Mouse (Mus musculus) kidney, postnatal 10 days (tissue): ENCODE data around the gene Spast.

ENCODE experiments used
- DNase-seq: peaks from one replicate; pipeline ENCODE4 v3.0.0; 2021; ENCODE audit warnings: mixed read lengths

Gene Spast

DNA sequence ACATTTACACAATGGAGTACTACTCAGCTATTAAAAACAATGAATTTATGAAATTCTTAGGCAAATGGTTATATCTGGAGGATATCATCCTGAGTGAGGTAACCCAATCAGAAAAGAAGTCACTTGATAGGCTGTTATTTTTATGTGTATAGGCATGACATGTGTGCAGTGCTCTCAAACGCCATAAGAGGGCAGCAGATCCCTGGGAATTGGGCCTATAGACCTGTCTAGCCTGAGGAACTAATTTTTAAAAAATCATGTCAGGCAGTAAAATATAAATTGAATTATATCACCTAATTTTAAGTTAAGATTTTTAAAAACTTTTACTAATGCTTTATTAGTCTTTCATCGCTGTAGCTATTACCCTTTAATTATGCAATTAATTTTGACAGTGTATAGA, 10.6 kb upstream of the Spast start:
- DNase-seq: peak; percentile 73

DNA sequence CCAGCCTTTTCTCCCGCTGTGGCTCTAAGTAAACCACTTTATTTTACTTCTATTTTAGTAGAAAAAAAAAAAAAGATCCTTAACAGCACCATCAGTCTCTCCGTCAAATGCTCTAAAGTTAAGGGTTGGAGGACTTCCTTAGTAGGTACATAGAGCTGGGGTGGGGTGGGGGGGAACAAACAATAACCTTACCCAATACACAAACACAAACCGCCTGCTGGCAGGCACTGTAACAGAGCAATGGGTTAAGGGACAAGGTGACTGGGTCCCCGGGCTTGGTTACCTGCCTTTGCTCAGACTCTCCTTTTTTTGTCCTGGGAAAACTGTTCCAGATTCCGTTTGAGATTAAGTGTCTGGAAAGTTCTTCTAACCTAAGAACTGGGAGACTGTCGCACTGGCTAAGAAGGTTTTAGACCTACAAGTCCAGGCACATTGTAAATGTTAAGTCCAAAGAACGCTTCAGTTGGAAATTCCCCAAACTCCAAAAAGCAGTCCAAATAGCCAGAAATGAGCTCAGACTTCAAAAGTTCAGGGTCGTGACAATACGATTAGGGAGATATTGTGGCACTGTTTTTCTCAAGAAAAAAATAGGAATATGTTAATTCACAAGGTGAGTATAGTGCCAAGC, 7.6 kb upstream of the Spast start:
- DNase-seq: no peak

- DNase-seq: peak; percentile 97
These were observed 409 bp upstream of the Spast start for GRCm38 (mm10) chr17:74338225-74338931.

- no peak for DNase-seq
These were observed 2.4 kb downstream of the Spast start for GRCm38 (mm10) chr17:74341151-74341550.

GRCm38 (mm10) chr17:74363592-74363991, 24.8 kb downstream of the Spast start:
- DNase-seq: no peak

- no peak for DNase-seq
These were observed 38.1 kb downstream of the Spast start for GRCm38 (mm10) chr17:74376916-74377315.

DNA sequence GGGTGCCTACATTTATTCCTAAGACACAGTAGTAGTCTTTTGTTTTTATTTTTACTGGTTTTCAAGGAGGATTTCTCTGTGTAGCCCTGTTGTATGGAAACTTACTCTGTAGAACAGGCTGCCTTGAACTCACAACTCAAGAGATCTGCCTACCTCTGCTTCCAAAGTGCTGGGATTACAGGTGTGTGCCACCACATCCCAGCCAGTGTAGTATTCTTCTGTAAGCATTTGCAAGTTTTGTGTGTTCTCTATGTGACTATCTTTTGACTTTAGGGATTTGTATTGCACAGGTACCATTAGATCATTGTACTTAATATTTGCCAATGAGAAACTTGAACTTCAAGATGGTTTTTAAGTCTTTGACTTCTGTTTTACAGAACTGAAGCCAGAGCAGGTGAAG, 47.9 kb downstream of the Spast start:
- DNase-seq: no peak

DNA sequence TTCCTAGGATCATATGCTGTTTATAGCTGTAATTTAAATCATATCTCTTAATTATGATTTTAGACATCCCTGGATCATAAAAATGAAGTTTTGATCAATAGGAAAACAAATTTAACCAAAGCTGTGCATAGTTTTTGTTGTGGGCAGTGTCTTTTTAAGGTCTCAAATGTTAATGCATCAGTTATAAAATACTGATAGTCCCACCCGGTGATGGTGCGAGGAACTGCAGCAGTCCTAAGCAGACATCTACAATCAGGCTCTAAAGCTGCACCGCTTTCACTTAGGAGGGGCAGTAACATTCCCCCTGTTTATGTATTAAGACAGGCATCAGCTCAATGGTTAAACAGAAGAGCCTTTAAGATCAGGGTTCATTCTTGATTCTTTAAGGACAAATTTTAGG, 51.1 kb downstream of the Spast start:
- DNase-seq: no peak

GRCm38 (mm10) chr17:74394381-74394780, 55.6 kb downstream of the Spast start:
- no peak for DNase-seq

GRCm38 (mm10) chr17:74394855-74395254, 56.1 kb downstream of the Spast start:
- peak; percentile 13 for DNase-seq

DNA sequence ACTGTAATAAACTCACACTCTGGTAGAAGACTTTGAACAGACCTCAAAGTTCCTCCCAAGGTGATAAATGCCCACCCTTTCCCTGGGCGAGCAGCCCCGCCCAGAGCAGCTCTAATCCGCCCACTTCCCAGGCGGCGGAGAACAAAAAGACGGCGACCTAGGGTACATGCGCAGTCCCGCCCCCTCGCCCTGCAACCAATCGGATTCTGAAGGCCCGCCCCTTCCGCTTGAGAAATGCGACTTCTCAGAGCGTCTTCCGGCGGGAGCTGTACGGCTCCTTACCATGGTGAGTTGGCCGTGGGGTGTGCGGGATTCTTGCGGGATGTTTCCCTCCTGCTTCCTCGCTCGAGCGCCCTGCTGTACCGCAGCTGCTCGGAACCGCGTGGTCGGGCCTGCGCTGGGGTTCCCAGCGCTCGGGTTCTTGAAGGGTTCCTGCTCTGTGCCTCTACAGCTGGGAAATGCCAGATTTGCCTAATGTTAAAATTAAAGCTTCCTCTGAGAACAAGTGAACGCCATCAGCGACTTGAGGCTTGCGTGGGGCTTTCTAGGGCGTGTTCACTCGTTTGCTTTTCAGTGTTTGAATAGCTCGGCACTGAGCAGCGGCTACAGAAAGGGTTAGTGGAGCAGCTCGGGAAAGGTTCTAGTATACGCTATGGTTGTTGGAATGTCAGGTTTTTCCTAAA, 56.7 kb downstream of the Spast start, which contains the start of gene Slc30a6:
Gene Slc30a6 (plus strand): TSS at position 226 of the 683 bp plus-strand sequence.
- DNase-seq: peak; percentile 98

GRCm38 (mm10) chr17:74396766-74397165, 58.0 kb downstream of the Spast start:
- DNase-seq: no peak

- DNase-seq: no peak
These were observed 58.4 kb downstream of the Spast start for GRCm38 (mm10) chr17:74397173-74397572.

DNA sequence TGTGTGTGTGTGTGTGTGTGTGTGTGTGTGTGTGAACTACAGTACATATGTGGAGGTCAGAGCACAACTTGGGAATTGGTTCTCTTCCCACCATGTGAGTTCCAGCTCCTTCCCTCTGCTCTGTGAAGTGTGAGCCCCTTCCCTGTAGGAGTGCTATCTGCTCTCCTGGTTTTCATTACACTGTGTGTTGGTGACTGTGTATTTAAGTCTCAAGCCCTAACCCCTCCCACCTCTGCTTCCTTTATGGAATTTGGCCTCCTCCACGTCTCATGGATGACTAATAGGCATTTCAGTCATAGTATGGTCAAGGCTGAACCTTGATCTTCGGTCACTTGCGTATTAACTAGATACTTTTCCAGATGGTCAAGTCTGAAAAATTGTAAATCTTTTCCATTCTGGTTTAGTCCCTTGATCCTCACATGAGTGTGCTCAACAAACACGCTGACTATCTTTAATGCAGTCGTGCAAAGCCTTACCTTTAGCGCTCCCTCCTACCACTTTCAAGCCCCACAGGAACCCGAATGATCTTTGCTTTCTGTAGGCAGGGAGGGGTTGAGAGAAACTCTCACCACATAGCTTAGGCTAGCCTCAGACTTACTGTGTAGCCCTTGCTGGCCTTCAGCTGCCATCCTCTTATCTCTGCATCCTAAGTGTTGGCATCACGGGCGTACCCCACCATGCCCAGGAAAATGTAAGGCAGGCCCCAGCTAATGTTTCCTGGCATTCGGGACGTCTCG, 63.9 kb downstream of the Spast start:
- DNase-seq: no peak

- DNase-seq: no peak
These were observed 67.7 kb downstream of the Spast start for GRCm38 (mm10) chr17:74406487-74406886.

GRCm38 (mm10) chr17:74409722-74410121, 70.9 kb downstream of the Spast start:
- no peak for DNase-seq

- DNase-seq: no peak
These were observed 74.5 kb downstream of the Spast start for GRCm38 (mm10) chr17:74413324-74413723.

DNA sequence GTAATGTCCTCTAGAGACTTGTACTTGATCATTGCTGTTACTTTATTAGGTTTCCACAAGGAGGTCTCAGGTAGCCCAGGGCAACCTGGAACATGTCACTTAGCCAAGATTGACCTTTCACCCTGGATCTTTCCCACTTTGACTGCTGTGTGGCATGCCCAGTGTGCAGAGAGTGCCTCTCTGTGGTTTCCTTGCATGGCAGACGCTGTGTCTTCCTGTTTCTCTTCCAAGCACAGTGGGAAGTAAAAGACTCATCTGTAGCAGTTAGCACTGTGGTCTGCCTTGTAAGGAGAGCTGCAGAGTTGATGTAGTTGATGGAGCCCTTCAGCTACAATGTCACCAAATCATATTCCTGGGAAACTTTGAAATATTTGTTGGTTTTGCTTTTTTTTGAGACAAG, 75.9 kb downstream of the Spast start:
- DNase-seq: no peak

GRCm38 (mm10) chr17:74416841-74417360, 78.1 kb downstream of the Spast start:
- no peak for DNase-seq

- no peak for DNase-seq
These were observed 79.4 kb downstream of the Spast start for GRCm38 (mm10) chr17:74418171-74418570.

GRCm38 (mm10) chr17:74420656-74421055, 81.9 kb downstream of the Spast start:
- no peak for DNase-seq

DNA sequence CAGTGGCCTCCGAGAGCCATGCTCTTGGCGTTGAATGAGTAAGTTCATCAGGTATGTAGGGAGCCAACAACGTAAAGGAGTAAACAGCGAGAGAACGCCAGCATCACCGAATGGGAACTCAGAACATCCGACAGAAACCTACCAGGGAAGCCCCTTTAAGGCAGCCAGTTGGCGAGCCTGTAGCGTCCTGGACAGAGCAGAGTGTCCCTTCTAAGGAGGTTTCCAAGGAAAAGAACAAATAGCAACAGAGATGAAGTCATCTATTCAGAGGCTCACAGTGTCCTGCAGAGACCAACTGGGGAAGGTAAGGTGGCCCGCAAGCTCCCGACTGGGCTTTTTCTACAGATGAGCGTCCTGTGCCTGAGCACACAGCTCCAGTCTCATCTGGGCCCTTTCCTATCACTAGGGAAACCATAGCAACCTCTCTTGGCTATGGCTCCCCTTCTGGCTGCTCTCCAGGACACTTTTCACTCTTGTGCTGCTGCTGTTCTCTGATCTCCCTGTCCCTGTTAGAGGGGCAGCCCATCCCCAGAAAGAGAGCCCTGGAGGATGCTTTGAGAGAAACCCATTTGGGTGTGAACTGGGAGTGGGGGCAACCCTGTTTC, 85.7 kb downstream of the Spast start:
- no peak for DNase-seq

DNA sequence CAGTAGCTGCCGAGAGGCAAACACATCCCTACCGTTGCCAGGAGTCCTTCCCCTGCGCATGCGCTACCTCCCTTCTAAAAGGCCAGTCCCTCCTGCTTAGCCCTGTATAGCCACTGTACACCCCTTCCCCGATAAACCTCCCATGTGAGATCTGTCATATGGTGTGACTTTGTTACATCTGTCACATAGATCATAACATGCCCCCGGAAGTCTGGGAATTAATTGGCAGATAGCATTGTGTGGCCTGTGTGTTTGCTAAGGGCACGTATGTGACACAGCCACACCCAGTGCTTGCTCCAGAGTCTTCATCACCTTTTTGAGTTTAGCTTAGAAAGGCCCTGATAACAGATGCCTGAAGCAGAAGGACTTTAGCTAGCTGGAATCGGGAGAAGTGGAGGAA, 91.3 kb downstream of the Spast start:
- DNase-seq: no peak
